Mouse (Mus musculus): ENCODE data around the gene Itprip. TPM values are rescaled to one million over a fixed set of nuclear protein-coding genes. Genes with fewer than 3 reads are reported as not detected.
"Not testable (repeated sequence)": the region's sequence is repeated elsewhere in the genome, so short reads cannot be mapped to it uniquely, and the experiment has no call there.

The Itprip gene
- total RNA-seq, 4 experiments from 2014 or later, result 1.3 to 2.6 (median 1.8) TPM

DNA sequence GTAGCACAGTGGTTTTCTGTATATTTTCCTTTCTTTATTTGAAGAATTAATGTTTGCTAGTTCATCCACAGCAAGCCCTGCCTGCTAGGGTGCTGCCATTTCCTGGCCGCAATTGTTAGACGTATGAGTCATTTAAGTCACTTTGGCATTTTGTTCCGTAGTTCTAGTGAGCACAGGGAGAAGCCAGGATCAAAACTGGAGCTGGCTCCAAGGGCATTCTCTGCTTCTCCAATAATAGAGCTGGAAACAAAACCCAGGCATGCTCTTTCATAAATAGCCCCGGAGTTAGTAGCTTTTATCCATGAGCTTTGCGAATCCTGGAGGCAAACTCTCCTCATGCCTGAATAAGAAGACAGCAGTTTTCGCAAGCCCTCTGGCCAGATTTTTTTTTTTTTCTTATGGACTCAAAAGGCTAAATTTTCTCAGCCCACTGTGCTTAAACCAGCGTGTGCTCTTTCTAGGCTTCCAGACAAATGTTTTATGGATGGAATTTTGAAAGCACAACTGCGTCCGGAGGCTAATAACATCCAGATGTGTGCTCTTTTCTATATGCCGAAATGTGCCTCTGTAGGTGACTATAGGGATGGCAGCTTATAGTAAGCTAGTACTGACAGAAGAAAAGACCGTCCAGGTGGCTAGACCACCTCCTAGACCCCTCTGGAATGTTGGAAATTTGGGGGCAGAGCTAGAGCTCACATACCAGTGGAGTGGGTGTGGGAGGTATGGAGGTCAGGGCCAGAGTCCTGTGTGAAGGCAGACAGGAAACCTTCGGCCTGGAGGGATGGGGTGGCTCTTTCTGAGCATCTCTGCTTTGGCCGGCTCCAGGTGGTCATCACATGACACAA is 64.9 kb downstream of the Itprip start:
- no peak for DNase-seq (ENCODE audit: low spot score in 2 of 2)

DNA sequence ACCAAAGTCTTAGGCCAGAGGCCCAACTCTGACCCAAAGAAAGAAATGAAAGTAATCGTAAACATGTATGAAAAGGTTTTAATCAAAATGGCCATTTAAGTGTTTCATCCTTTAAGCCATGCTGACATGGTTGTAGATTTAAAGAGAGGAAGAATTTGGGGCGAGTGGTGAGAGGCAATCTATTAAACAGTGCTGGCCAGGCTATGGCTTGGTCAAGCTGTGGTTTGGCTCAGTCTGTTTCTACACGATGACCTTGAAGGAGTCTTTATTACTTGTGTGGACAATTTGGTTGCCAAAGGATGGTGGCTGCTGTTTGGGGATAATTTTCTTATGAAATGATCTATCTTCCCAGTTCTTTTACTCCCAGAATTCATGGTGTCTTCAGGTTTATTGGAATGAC is 66.0 kb downstream of the Itprip start:
- DNase-seq (ENCODE audit: low spot score in 2 of 2), result no peak

DNA sequence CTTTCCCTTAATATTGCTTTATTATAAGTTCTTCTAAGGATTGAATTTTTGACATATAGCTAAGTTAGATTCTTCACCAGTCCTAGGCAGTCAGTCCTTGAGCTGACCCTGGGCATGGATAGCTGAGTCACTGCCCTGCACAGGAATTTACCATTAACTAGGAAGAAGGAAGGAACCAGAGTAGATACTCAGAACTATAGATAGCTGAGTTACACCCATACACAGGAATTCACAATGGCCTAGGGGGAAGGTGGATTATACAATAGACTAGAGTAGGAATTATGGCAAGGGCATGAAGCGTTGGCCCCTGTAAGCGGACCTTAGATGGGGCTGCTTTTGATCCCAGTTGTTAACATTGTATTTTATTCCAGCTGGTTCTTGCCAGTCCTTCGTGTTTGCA is 67.0 kb downstream of the Itprip start:
- not testable (repeated sequence) for DNase-seq (ENCODE audit: low spot score in 2 of 2)

DNA sequence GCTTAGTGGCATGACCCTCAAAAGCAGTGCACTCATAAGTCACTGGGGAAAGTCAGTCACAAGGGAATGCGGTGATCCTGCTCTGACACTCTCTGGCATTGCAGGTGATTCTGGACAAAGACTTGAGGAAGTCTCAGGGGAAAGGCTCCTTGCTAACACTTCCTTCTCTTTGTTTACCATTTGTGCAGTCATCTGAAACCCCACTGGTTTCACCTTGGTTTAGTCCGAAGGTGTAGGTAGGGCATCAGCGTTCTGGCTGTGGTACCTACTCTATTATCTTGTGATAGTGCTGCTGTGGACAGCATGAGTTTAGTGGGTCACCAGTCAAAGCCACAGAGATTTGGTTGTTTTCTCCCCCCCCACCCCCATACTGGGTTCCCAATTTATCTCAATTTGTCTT is 69.4 kb downstream of the Itprip start:
- DNase-seq (ENCODE audit: low spot score in 2 of 2), result no peak

Small RNA genes within 50 kb of the gene (microRNA-seq; reads per million reads assigned to microRNA genes)
- gene Gm22240, result 0 reads per million in 2 experiments

Other genes starting within 250 kb of the Itprip start
- gene Col17a1, start 227.2 kb downstream of the Itprip start, total RNA-seq (2022), result under 1 TPM in 1 of 4 experiments, not detected in 3; 0.17 TPM
- 100 to 1,000 TPM in 1 of 4 experiments, 10 to 100 TPM in 3; 89.0 to 103 (median 98.2) TPM for gene Sfr1, start 187.6 kb downstream of the Itprip start, total RNA-seq (2022)
- 10 to 100 TPM; 49.8 to 60.2 (median 56.1) TPM for gene Gsto1, start 64.3 kb downstream of the Itprip start, total RNA-seq (2022)
- gene Gsto2, start 53.8 kb downstream of the Itprip start, total RNA-seq (2022), result 1 to 10 TPM; 2.2 to 4.1 (median 2.9) TPM
- gene Cfap43, start within 50 bp of the Itprip start, total RNA-seq (2022), result 1 to 10 TPM in 3 of 4 experiments, under 1 TPM in 1; 0.77 to 2.8 (median 1.7) TPM
- gene Cfap58, start 18.4 kb upstream of the Itprip start, total RNA-seq (2022), result under 1 TPM; 0.22 to 0.61 (median 0.51) TPM

Data from layer of hippocampus, adult 8-10 months (tissue).